Mouse (Mus musculus): ENCODE data around the gene Cacna1c.

DNA sequence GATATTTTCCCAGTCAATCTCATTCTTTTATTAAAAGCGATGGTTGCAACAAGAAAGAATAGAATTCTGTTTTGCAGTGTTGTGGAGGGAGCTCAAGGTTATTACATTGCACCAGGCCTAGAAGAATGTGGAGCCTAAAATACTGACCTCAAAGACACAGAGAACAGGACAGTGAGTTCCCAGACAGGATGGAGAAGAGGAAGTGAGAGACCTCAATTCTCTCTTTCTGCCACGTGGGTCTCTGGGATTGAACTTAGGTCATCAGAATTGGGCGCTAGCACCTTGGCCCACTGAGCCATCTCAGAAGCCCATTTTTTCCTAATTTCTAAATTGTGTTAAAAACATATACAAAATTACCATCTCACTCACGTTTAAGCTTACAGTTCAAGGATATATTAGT lies 501.6 kb downstream of the Cacna1c start:
- TF ChIP-seq CTCF (IDR thresholded peaks at IDR 0.05; ENCODE audit: borderline replicate concordance, extremely low read depth, insufficient read depth, insufficient read length), result no peak
- TF ChIP-seq POLR2A (IDR thresholded peaks at IDR 0.05; ENCODE audit: borderline replicate concordance, extremely low read depth, insufficient read depth, insufficient read length, poor library complexity, severe bottlenecking), result no peak
